Mouse (Mus musculus): ENCODE data around the gene Rita1.

The Rita1 gene

DNA sequence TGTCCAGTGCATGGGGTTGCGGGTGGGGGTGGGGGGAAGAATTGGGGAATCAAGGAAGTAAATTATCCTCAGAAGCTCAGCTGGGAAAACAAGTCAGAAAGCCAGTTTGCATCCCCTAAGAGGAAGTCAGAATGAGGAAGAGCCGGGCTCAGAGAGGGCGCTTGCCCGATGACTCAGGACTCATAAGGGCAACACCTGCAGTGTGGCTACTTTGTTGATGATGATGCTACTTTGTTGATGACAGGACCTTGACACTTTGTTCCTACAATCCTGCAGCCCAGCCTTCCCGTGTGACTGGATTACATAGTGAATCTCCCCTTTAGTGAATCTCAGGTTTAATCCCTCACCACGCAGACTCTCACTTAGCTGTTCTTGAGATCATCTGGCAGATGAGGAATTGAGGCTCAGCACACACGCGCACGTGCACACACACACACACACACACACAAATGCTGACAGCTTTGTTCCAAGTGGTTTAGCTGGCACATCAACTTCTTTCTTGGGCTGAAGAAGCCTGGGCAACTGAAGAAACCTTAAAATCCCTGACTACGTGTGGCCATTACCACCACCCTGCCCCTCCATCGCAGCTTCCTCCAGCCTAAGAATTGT is 42.0 kb downstream of the Rita1 start:
- DNase-seq (ENCODE audit: low spot score in 2 of 2), result no peak

DNA sequence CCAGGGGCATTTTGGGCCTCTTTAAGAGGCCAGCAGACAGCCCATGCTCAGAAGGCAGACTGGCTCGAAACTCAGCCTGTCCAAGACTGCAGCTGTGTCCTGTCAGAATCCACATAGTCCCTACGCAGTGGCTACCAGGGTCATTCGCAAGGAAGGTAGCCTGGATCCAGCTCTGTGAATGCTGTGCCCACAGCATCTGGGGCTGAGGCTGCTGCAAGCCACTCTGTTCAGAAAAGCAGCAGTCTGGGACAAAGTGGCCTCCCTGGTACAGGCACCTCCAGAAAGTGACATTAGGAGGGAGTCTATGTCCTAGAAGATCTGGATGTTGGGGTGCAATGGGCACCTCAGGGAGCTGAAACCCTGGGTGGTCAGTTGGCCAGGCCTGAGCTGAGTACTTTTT is 42.6 kb downstream of the Rita1 start:
- no peak for DNase-seq (ENCODE audit: low spot score in 2 of 2)

DNA sequence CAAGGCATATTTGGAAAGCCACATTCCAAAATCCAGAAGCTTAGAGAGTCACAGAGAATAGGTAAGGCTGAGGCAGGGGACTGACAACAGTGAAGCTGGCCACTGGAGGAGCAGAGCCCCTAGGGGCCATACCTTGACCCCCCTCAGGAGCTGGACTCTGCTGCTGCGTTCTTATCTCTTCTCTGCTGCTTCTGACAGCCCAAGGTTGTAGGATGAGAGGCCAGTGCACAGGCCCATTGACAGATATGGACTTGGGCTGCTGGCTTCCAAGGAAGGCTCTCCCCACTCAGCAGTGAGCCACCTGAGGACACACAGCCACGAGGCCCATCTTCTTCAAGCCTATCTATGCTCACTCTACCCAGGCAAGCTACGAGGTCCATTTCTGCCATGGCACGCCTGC is 43.4 kb downstream of the Rita1 start:
- DNase-seq (ENCODE audit: low spot score in 2 of 2), result no peak

DNA sequence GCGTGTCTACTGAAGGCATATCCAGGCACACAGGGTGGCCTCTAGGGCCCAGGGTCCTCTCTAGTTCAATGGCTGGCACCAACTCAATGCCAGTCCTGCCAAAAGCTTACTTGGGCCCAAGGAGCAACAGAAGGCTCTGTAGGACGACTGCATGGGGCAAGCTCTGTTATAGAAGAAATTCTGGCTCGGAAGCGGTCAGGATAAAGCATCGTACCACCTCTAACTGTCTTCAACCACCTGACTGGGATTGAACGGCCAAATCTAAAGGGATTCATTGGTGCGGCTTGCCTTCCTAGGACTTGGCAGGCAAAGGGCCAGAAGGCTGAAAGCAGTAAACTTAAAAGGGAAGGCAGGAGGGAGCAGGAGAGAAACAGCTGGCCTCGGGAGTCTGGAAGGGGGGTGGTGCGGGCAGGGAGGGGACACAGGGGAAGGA is 44.0 kb downstream of the Rita1 start:
- DNase-seq (ENCODE audit: low spot score in 2 of 2), result no peak

DNA sequence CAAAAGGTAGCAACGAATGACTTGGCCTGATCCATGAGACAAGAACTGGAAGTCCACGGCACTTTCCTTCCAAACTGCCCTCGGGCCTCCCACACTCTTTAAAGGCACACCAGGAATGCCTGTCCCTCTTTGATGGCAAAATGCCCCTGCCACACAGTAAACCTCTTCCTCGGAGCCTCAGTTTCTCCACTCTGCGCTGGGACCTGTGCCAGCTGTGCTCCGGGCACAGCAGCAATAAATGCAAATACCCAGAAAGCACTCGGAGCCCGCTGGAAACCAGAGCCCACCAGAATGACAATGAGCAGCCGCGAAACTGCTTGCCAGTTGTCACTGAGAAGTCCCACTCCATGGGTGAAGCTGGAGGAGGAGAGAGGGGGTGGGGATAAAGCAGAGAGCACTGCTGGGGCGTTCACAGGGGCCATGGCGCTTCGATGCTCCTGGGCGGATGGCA is 44.6 kb downstream of the Rita1 start:
- DNase-seq (ENCODE audit: low spot score in 2 of 2), result no peak

DNA sequence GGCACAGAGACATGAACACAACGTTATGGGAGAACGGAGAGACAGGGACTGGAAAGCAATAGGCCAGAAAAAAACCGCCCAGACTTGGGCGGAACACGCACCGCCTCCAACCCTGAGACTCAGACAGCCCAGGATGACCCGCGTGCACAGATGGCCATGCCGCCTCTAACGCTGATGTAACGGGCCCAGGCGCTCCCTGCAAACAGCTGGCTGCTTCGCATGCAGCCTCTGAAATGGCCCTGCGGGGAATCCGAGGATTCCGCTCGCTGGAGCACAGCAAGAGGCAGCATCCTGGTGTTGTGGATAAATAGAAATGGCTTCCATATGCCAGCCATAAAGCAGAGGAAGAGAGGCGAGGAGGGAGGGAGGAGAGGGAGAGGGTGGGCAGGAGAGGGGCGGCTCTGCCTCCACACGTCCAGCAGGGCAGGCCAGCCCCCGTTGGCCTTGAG is 45.1 kb downstream of the Rita1 start:
- DNase-seq (ENCODE audit: low spot score in 2 of 2), result no peak

DNA sequence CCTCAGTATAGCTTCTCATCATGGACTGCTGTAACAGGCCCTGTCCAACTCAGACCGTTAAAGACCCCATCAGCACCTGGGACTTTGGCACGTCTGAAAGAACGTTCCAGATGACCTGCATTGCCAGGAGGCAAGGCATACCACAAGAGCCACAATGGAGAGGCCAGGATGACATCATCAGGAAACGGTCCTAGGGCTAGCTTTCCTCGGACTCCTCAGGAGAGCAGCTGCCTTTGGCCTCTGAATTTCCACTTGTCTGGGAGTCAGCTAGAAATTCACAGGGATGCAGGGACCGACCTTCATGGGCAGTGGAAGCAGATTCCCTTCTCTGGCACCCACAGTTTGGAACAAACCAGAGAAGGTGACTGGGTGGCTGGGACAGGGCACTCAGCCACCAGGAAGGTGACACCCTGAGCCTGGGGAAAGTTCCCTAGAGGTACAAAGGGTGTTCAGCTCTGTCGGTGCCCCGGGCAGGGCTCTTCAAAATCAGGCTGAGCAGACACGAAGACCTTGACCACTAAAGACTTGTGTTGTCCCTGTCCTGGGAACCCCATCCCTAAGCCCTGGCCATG is 45.6 kb downstream of the Rita1 start:
- DNase-seq (ENCODE audit: low spot score in 2 of 2), result no peak

DNA sequence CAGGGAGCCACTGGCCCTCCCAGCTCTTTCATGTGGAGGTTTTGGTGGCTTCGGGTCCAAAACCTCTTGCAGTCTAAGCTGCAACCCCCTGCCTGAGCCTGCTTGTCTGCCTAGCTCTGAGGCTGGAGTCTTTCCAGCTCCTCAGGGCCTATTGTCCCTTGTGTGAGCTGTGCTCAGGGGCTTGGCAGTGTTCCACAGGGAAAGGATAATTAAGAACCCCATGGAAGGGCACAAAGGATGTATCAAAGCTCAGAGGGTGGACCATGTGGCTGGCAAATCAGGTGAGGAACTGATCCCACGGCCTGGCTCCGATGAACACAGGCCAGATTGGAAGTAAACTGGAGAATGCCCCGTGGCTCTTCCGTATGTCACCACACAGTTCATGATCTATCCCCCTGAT is 46.3 kb downstream of the Rita1 start:
- DNase-seq (ENCODE audit: low spot score in 2 of 2), result no peak

DNA sequence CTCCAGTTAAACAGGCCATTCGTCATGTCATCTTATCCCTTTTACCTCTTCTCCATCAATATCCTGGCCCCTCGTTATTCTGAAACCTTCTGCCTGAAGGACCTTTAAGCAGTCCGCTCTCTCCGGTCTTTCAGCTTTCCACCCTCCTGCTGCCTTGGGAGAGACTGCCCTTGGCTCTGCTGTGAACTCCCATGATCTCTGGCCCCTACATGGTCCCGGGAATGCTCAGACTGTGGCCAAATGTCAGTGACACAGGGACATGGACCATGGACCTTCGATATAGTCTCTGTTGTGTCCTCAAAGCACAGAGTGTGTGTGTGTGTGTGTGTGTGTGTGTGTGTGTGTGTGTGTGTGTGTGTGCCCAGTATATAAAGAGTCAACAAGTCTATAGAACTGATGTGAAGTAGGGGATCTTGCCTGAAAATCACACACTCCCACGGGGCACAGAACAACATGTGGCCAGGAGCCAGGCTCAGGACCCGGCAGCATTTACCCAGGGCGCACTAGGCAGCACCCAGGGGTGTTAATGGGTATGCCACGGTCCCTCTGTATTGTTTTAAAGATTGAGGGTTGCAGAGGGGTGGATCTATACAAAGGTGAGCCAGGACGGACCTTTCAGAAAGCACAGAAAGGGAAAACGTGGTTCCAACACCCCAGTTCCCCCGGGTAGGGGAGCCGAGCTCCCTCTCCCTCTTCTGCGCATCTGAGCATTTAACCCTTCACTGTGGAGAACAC is 47.1 kb downstream of the Rita1 start:
- DNase-seq (ENCODE audit: low spot score in 2 of 2), result no peak

DNA sequence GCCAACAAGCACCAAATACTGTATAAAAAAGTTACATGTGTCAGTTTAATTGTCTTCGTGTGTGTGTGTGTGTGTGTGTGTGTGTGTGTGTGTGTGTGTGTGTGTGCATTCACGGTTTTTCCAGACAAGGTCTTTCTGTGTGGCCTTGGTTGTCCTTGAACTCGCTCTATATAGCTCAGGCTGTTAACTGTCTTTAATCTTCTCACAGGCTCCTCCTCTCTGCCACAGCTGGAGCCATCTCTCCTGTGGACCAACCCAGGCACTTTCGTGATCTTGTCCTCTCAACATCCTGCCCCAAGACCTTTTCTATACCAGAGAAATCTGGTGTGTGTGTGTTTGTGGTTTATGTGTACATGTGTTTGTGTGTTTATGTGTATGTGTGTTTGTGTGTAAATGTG is 48.5 kb downstream of the Rita1 start:
- DNase-seq (ENCODE audit: low spot score in 2 of 2), result no peak

DNA sequence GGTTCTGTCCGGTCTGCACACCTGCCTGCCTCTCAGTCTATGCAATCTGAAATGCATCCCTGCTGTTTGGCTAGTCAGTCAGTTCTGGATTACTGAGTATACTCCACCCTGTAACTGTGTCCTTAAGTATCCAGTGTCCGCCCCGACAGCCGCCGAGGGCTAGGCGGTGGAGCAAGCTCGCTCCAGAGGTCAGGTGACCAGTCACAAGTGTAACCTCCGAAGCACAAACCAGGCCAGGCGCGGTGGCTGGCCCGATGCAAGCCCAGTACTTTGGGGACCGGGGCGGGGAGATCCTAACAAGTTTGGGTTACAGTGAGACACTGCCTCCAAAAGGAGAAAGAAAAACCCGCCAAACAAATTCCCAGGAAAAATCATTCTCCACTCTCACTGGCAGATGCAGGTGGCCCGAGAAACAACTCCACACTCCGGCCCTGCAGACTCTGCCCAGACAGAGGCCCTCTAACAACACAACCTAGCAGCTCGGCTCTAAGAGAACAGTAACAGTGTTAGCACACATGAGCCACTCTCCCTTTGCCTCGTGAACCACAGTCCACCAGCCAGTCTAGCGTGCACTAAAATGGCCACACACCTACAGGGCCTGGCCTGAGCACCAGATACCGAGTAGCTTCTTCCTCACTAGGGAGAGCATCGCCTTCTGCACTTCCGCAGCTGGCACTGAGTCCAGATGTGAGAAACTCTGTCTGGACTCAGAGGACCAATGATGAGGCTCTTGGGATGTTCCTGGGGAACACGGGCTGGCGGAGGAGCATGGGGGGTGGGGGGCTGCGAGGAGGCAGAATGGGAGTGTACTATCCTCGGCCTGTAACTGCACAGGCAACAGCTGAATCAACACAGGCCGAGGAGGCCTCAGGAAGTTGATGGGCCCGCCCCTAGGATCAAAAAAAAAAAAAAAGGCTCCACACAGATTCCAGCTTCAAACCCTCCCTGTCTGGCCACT is 49.2 kb downstream of the Rita1 start:
- peak; percentile 28 to 48 for DNase-seq (ENCODE audit: low spot score in 2 of 2)

DNA sequence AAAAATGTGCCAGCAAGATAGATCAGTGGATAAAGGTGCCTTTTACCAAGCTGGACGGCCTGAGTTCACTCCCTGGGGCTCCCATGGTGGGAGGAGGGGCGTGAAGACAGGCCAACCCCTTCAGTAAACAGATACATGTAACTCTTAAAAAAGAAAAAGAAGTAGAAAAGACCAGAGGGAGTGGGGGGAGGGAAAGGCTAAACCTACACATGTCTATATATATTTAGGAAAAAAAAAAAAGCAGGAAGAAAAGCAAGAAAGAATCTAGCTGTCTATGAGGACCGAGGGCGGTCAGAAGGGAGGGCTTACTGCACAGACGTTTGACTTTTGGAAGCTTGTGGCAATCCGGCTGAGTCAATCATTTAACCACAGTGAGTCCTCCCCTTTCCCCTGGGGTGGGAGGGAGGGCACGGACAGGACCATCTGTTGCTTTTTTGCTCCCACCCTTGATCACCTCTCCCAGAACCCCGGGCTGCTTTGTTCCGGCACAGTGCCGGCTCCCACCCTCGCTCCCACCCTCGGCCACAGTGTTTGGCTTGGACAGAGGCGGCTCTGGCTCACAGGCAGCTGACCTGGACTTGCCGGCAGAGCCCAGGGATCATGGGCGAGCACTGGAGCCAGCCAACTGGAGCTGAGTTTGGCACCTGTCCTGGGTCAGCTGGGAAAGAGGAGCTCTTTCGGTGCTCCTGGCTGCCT is 51.6 kb downstream of the Rita1 start:
- peak in 1 of 2 experiments; percentile 63 for DNase-seq (ENCODE audit: low spot score in 2 of 2)

DNA sequence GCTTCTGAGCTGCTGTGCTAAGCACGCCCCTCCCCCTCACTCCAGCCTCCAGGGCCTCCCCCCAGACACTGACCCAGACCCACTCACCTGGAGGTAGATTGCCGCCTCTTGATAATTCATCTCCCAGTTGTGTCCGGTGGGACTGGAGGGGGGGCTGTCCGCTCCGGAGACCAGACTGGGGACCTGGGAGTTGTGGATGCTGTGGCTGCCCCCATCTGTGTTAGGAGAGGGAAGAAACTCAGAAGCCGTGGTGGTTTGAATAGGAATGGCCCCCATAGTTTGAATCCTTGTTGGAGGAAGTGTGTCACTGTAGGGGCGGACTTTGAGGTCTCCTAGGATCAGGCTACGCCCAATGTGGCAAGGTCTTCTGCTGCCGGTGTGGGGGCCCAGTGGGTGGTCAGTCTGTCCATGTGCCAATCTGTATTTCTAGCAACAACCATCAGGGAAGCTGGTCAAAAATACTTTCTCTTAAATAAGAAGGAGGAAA is 52.2 kb downstream of the Rita1 start:
- DNase-seq (ENCODE audit: low spot score in 2 of 2), result no peak

DNA sequence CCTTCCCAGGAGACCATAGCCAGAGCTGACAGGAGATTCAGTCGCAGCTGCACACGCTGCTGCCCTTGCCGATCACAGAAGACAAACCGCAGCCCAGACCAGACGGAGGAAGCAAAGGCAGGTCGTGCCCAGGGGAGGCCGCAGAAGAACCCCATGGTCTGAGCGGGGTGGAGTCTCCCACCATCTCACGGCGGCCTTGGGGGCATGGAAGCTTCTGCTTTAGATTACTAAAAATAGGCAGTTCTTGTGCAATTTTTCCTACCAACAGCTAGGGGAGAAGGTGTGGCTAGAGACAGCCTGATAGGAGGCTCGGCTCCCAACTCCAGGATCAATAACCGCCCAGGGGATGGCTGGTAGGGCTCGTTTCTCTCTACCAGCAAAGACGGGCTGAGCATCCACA is 53.6 kb downstream of the Rita1 start:
- DNase-seq (ENCODE audit: low spot score in 2 of 2), result no peak

DNA sequence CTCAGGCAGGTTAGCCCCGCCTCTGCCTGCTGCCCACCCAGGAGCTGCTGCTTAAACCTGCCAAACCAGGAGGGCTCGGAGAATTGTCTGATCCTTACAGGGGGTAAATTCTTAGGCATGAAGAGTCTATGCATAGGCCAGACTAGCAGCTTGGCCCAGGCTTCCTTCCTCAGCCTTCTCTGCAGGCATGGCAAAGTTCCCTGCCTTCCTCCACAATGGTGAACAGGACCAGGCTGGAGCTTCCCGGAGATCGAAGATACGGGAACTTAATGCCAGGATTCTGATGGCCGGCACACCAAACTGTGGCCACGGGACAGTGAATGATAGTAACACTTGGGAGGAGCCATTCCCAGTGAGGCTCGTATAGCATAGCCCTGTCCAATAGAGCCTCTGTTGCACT is 54.3 kb downstream of the Rita1 start:
- no peak for DNase-seq (ENCODE audit: low spot score in 2 of 2)

DNA sequence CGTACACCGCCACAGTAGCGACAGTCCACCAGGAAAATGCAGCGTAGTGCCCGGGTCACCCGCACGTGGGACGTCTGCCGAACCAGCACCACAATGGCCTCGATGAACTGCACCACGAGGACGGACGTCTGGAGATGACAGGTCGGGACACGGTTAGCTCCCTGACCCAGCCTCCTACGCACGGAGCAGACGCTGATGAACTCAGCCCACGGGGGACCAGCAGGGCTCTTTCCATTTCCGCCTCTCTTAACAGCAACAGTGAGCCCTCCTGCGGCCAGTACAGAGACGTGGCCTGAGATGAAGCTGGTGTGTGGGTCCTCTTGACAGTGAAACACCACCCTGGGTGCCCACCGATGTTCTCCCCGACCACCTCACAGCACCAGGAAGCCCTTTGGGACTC is 56.5 kb downstream of the Rita1 start:
- no peak for DNase-seq (ENCODE audit: low spot score in 2 of 2)

DNA sequence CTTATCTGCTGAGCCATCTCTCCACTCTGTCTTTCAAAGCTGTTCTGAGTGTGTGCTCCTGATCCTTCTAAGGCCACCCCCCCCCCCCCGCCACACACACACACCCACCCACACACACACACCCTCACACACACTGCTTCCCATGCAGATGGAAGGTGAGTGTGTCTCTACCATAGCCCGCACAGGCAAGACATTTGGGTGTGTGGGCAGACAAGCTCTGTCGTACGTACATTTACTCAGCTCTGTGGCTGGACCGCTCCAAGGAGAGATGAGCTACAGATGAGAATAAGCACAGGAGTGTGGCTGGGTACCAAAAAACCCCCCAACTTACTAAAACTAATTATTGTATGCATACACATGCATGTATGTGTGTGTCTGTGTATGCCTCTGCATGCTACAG is 61.7 kb downstream of the Rita1 start:
- DNase-seq (ENCODE audit: low spot score in 2 of 2), result no peak

DNA sequence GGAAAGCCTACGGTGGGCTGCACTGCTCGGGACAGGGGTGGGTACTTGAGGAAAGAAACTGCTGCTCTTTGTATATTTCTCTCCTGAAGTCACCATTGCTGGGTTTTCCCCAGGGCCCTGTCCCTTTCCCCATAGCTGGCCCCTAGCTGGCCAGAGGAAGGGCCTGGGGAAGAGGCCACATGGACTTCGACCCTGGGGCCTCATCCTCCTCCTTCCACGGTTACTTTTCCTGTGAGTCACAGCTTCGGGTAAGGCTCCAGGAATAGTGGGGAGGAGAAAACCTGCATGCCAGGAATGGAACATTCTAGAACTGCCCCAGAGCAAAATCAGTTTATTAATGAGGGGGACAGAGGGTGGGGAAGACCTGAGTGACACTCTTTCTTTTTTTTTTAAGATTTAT is 62.3 kb downstream of the Rita1 start:
- DNase-seq (ENCODE audit: low spot score in 2 of 2), result no peak

DNA sequence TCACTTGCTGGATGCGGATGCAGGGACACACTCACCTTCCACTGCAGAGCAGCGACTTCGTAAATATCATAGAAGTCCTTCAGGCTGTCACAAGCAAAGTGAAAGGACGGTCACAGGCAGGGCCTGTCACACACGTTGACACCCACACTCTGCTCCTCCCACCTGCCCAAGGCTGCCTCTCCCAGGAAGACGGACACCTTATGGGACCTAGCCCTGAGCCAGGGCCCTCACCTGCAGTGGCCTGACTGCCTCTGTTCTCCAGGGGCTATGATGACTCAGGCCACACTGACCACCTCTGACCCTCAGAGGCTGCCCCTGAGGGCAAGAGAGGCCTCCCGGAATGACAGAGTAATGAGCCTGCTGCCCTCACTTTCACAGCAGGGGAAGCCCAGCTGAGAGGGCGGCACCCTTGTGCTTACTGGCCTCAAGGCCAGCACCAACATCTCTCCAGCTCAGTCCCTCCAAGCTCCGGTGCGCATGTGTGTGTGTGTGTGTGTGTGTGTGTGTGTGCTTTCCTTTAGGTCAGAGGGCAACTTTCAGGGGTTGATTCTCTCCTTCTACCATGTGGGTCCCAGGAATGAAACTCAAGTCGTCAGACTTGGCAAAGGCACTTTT is 64.0 kb downstream of the Rita1 start:
- DNase-seq (ENCODE audit: low spot score in 2 of 2), result no peak
